Mouse (Mus musculus) cerebellum, adult 9-11 months (tissue): ENCODE measurements around the gene Atg2a.
"Not testable (repeated sequence)": the region's sequence is repeated elsewhere in the genome, so short reads cannot be mapped to it uniquely, and the experiment has no call there.

ENCODE experiments used
- DNase-seq: peaks from one replicate; pipeline ENCODE4 v3.0.0; 2022

The Atg2a gene

DNA sequence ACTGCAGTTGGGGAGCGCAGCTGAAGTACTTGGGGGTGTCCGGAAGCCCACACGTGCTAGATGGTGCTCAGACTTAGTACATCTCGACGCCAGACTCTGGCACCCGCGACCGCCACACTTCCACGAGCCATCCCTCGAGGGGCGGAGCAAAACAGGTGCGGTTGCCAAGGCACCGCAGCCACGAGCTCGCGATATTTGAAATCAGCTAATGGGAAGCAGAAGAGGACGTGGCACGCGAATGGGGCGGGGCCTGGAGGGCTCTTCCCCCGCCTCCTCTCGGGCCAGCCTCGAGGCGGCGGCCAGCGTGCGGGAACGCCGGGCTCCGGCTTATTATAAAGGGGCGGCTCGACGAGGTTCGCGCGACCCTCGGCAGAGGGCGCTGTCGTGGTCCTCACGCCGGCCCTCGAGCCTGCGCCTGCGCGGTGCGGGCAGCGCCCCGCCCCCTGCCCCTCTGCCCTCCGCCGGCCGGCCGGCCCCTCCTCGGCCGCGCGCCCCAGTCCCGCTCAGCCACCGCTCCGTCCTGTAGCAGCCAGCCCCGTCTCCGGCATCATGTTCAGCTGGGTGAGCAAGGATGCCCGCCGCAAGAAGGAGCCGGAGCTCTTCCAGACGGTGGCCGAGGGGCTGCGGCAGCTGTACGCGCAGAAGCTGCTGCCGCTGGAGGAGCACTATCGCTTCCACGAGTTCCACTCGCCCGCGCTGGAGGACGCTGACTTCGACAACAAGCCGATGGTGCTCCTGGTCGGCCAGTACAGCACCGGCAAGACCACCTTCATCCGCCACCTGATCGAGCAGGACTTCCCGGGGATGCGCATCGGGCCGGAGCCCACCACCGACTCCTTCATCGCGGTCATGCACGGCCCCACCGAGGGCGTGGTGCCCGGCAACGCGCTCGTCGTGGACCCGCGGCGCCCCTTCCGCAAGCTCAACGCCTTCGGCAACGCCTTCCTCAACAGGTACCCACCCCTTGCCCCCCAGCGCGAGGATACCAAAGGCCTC is 35.3 kb downstream of the Atg2a start, which contains the start of gene Ehd1:
Ehd1 (plus strand) TSS at position 300 of the 996 bp plus-strand sequence.
- DNase-seq: peak; percentile 99

GRCm38 (mm10) chr19:6277661-6278438 is 36.4 kb downstream of the Atg2a start:
- DNase-seq: peak; percentile 80

- no peak for DNase-seq
These were observed 37.1 kb downstream of the Atg2a start for GRCm38 (mm10) chr19:6278439-6279073.

DNA sequence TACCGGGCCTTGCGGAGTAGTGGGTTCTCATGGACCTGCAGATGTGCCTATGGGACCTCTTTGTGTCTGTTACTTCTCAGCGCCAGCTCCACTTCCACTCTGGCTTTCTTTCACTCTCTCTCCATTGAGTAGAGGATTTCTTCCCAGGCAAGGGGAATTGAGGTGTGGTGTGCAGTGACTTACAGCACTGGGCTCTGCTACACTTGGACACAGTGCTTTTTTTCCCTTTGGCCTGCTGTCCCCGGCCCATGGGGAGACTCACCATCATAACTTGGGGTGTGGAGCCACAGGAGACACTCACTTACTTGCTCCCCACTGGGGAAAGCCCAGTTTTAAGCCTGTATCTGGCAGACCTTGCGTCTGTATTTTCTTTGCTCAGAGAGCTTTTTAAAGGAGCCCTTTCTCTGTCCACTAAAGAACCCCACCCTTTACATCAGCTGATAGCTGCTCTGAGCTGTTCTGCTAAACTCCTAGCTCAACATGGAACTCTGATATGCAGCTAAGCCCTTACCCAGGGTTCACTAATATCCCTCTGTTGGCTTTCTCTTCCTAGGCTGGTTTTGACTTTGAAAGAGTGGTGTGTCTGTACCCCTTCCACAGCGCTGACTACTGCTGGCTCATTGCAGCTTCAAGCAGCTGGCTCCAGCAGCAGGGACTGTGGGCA is 38.1 kb downstream of the Atg2a start:
- DNase-seq: no peak

DNA sequence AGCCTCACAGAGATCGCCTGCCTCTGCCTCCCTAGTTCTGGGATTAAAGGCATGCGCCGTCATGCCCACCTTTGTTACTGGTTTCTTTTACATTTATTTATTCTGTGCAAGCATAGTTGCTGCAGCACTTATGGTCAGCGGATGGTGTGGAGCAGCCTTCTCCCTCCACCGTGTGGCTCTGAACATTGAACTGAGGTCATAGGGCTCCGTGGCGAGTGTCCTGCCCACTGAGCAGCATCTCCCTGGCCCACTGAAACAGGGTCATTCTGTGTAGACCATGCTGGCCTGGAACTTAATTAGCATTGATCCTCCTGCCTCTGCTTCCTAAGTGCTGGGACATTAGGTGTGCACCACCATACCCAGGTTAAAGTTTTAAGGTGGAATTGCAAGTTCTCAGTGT is 39.1 kb downstream of the Atg2a start:
- DNase-seq: no peak

- peak; percentile 47 for DNase-seq
These were observed 39.9 kb downstream of the Atg2a start for GRCm38 (mm10) chr19:6281122-6282020.

- no peak for DNase-seq
These were observed 41.5 kb downstream of the Atg2a start for GRCm38 (mm10) chr19:6283001-6283400.

- no peak for DNase-seq
These were observed 43.0 kb downstream of the Atg2a start for GRCm38 (mm10) chr19:6284502-6284901.

DNA sequence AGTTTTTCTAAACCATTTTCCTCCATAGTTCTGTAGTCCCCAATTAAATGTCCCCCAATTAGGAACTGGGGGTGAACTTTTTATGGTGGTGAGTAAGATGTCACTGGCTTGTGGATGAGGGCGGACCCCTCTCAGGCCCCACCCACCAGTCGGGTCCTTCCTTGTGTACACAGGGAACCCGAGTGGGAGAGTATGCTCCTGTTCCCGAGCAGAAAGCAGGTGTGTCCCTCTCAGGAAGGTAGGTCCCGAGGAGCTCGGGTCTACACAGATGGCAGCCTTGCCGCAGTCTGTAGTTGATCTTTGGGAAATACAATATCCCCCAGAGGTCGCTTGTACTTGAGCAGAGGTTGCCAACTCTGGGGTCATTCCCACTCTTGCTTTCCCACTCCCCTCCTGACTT is 43.8 kb downstream of the Atg2a start:
- peak; percentile 55 for DNase-seq

DNA sequence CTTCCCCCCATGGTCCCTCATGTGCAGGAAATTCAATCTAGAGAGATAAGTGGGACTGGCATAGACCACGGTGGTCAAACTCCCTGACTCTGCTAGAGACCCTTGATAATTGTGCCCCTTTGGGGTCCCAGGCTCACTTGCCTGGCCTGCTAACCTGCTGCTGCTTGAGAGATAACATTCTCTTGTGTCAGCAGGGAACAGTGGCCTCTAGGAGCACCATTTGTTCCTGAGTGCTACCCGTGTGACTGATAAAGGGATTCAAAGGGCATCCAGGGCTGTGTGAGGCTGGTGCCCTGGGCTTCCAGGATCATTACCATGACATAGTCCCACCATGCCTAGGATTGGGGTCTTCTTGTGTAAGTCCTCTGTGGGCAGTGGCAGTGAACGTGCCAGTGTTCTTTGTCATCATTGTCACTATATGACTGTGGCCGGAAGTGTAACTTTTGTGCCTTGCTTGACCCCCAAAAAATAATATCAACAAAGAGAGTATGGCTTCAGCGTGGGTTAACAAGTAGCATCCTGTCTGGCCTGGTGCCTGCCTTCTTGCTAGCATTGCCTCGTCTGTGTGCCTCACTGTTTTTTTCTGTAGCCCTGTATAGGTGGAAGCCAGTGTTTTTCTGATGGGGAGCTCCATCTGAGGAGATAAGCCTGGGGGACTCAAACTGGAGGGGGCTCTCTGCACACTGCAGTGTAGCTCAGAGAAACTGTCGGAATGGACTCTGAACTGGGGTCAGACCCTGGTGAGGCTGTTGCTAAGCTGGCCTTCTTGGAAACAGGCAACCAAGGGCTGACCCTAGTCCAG is 44.4 kb downstream of the Atg2a start:
- DNase-seq: peak; percentile 47

DNA sequence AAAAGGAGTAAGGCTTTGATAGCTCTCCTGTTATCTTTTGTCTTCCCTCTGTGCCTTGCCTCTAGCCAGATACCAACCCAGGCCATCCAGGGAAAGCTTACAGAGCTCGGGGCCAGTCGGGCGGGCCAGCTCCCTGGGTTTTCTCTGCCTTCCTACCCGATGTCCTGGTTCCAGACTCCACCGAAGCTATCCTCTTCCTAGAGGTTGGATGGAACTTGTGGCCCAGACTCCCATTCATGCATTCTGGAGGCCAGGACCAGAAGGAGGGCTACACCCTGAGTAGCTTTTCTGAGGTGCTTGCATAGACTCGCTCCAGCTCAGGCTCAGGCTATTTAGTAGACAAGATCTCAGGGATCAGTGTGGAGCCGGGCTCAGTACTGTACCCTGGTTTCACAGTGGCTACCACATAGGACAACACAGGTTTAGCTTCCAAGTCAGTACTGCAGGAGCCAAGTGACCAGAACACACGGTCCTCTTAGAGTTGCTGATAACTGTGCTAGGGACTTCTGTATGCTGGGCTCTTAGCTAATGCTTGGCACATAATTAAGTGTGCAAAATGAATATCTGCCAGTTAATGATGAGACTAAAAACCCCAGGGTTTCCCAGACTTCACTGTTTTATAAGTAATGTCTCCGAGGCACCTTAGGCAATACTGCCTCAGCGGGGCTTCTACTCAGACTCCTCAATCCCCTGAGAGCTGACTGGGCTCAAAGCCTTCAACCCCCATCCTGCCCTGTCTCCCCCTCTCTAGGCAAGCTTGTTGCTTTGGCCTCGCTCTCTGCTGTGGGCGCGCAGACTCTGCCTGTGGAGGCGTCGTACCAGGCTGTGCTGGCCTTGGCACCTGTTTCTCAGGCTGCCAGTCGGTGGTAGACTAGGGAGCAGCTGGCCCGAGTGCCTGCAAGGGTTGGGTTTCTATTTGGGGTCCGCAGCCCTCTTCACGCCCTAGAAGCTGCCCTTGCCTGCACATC is 45.2 kb downstream of the Atg2a start:
- peak; percentile 83 for DNase-seq

DNA sequence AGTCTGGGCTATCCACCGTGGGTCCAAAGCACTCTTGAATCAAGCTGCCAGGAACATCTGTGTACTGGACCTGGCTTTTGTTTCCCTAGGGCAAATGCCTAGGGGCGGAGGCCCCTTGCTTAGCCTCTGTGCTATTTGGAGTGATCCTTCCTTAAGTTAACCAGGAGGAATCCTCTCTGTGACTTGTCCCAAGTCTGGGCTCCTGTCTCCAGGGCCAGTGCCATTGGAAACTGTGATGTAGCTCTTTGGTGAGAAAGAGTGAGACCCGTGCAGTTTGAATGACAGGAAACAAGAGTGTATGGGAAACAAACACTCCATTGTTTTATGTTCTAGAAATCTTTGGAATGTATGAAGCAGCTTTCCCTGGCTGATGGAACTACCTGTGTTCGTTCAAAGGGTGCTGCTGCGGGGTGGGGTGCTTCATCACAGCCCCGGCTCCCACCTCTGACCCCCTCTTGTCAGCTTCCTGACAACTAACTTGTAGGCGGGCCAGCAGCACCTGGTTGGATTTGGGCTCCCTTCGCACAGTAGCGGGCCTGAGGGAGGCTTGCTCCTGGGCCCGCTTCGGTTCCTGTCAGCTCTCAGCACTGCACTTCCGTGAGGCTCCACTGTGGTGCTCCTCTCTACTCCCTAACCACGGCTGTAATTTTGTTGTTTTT is 46.9 kb downstream of the Atg2a start:
- peak; percentile 46 for DNase-seq

DNA sequence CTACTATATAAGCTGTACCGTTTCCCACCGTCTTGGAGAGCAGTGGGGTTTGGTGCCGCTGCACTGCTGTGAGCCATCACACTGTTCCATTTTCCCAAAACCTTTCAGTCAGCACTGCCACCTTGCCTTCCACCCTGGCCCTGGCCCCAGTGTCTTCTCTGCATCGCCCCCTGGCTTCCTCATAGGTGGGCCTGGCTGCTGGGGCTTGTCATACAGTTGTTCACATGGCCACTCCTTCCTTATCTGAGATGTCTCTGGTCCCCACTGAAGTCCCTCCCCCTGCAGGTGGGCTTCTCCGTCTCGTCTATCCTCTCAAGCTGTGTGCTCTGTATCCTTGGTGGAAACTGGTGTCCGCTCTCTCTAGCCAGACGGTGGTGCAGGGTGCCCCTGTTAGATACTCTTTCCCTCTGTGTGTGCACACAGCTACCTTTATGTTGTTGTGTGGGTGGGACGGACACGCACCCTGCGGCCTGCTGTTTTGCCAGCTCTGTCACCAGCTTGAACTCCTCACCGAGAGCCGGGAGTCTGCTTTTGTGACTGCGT is 48.3 kb downstream of the Atg2a start:
- peak; percentile 59 for DNase-seq

GRCm38 (mm10) chr19:6290720-6291116 is 49.2 kb downstream of the Atg2a start:
- not testable (repeated sequence) for DNase-seq

DNA sequence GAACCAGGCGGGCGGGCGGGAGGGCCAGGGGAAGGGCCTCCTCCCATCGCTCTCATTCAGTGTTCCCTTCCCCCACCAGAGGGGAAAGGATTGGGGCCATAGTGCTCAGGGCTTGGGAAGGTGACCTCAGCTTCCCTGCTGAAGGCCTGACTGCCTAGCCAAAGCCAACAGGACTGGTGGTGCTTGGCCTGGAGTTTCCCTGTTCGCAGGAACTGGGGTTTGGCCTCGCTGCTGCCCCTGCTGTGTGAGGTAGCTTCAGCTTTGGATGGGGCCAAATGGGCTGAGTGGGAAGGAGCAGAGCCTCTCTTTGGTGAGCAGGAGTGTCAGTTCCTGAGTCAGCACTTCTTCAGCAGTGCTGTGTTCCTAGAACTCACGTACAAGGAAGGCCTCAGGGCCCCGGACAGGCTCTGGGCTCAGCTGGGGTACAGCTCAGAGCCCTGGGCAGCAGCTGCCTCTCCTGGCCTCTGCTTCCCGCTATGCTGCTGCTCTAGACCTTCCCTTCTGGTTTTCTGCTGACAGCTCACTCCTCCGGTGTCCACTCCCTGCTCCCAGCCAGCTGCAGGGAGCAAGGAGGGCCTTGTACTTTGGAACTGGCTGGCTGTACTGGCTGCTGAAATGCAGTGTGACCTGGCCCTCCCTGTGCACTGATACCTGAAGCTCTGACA is 49.8 kb downstream of the Atg2a start:
- DNase-seq: peak; percentile 92

GRCm38 (mm10) chr19:6292262-6292661 is 50.8 kb downstream of the Atg2a start:
- DNase-seq: no peak

GRCm38 (mm10) chr19:6294301-6294700 is 52.8 kb downstream of the Atg2a start:
- no peak for DNase-seq
